Mouse (Mus musculus): ENCODE data around the gene Tnni2.

- TF ChIP-seq POLR2A (IDR thresholded peaks at IDR 0.05; ENCODE audit: borderline replicate concordance, extremely low read depth, low read depth, low read length), result no peak
- no peak for TF ChIP-seq CTCF (IDR thresholded peaks at IDR 0.05; ENCODE audit: insufficient read depth, low read length)
These were observed 40.9 kb upstream of the Tnni2 start for GRCm38 (mm10) chr7:142400750-142401142.

Data from lung, adult 2 months (tissue).